Mouse (Mus musculus): ENCODE results near the gene Rpl13a. TPM values are rescaled to one million over a fixed set of nuclear protein-coding genes. Genes with fewer than 3 reads are reported as not detected.

Gene Rpl13a
- polyA plus RNA-seq, 1 experiment, result 1,193 TPM

GRCm38 (mm10) chr7:45169495-45169894 is 40.9 kb upstream of the Rpl13a start:
- H3K4me1 ChIP-seq (ENCODE audit: control insufficient read depth, insufficient read depth, insufficient read length, low read length), result 0 out of 2 replicates have a peak, but pooled peaks cover 3% of the 10 kb centered on the region
- H3K36me3 ChIP-seq (ENCODE audit: control insufficient read depth, insufficient read depth, low read length), result no peaks in the 10 kb centered on the region
- no peak overlapping the region for H3K27ac ChIP-seq (ENCODE audit: insufficient read depth, low read depth, low read length)
- peaks cover 61% of the 10 kb centered on the region for H3K27me3 ChIP-seq (ENCODE audit: control insufficient read depth, insufficient read depth, low read length)
- WGBS, result 93% methylated on average over 3 of the region's 3 CpGs
- TF ChIP-seq CTCF (IDR thresholded peaks at IDR 0.05; ENCODE audit: extremely low read depth, insufficient read length, insufficient replicate concordance, low read depth, low read length) (no peak), POLR2A (IDR thresholded peaks at IDR 0.05; ENCODE audit: low read depth, low read length) (no peak)
- H3K4me3 ChIP-seq (ENCODE audit: low read depth, low read length), result no peak overlapping the region

GRCm38 (mm10) chr7:45168656-45169055 is 40.1 kb upstream of the Rpl13a start:
- Histone ChIP-seq H3K36me3 (ENCODE audit: control insufficient read depth, insufficient read depth, low read length) (no peaks in the 10 kb centered on the region), H3K4me1 (ENCODE audit: control insufficient read depth, insufficient read depth, insufficient read length, low read length) (0 out of 2 replicates have a peak, but pooled peaks cover 3% of the 10 kb centered on the region), H3K27me3 (ENCODE audit: control insufficient read depth, insufficient read depth, low read length) (peaks cover 65% of the 10 kb centered on the region), H3K4me3 (ENCODE audit: low read depth, low read length) (no peak overlapping the region), H3K27ac (ENCODE audit: insufficient read depth, low read depth, low read length) (no peak overlapping the region)
- TF ChIP-seq POLR2A (IDR thresholded peaks at IDR 0.05; ENCODE audit: low read depth, low read length), result no peak
- TF ChIP-seq CTCF (IDR thresholded peaks at IDR 0.05; ENCODE audit: extremely low read depth, insufficient read length, insufficient replicate concordance, low read depth, low read length), result no peak
- 12% methylated on average over 24 of the region's 24 CpGs for WGBS

GRCm38 (mm10) chr7:45167761-45168445 is 39.3 kb upstream of the Rpl13a start:
- no peak for TF ChIP-seq POLR2A (IDR thresholded peaks at IDR 0.05; ENCODE audit: low read depth, low read length)
- TF ChIP-seq CTCF (IDR thresholded peaks at IDR 0.05; ENCODE audit: extremely low read depth, insufficient read length, insufficient replicate concordance, low read depth, low read length), result no peak
- H3K27me3 ChIP-seq (ENCODE audit: control insufficient read depth, insufficient read depth, low read length), result peaks cover 65% of the 10 kb centered on the region
- 9% methylated on average over 19 of the region's 19 CpGs for WGBS

GRCm38 (mm10) chr7:45166950-45167401 is 38.4 kb upstream of the Rpl13a start:
- Histone ChIP-seq H3K27me3 (ENCODE audit: control insufficient read depth, insufficient read depth, low read length) (peaks cover 62% of the 10 kb centered on the region), H3K27ac (ENCODE audit: insufficient read depth, low read depth, low read length) (no peak overlapping the region), H3K36me3 (ENCODE audit: control insufficient read depth, insufficient read depth, low read length) (no peaks in the 10 kb centered on the region), H3K4me1 (ENCODE audit: control insufficient read depth, insufficient read depth, insufficient read length, low read length) (peaks cover 3% of the 10 kb centered on the region; the same call in 1 of the 2 replicates), H3K4me3 (ENCODE audit: low read depth, low read length) (no peak overlapping the region)
- TF ChIP-seq POLR2A (IDR thresholded peaks at IDR 0.05; ENCODE audit: low read depth, low read length) (no peak), CTCF (IDR thresholded peaks at IDR 0.05; ENCODE audit: extremely low read depth, insufficient read length, insufficient replicate concordance, low read depth, low read length) (no peak)
- WGBS, result 32% methylated on average over 10 of the region's 10 CpGs

More at GRCm38 (mm10) chr7:45167761-45168445, 39.3 kb upstream of the Rpl13a start:
- Histone ChIP-seq H3K4me1 (ENCODE audit: control insufficient read depth, insufficient read depth, insufficient read length, low read length) (0 out of 2 replicates have a peak, but pooled peaks cover 3% of the 10 kb centered on the region), H3K27ac (ENCODE audit: insufficient read depth, low read depth, low read length) (no peak overlapping the region), H3K4me3 (ENCODE audit: low read depth, low read length) (no peak overlapping the region), H3K36me3 (ENCODE audit: control insufficient read depth, insufficient read depth, low read length) (no peaks in the 10 kb centered on the region)

GRCm38 (mm10) chr7:45165701-45166100 is 37.1 kb upstream of the Rpl13a start:
- TF ChIP-seq CTCF (IDR thresholded peaks at IDR 0.05; ENCODE audit: extremely low read depth, insufficient read length, insufficient replicate concordance, low read depth, low read length) (no peak), POLR2A (IDR thresholded peaks at IDR 0.05; ENCODE audit: low read depth, low read length) (no peak)
- H3K27ac ChIP-seq (ENCODE audit: insufficient read depth, low read depth, low read length), result no peak overlapping the region
- peaks cover 3% of the 10 kb centered on the region; the same call in 1 of the 2 replicates for H3K4me1 ChIP-seq (ENCODE audit: control insufficient read depth, insufficient read depth, insufficient read length, low read length)
- peaks cover 62% of the 10 kb centered on the region for H3K27me3 ChIP-seq (ENCODE audit: control insufficient read depth, insufficient read depth, low read length)
- no peak overlapping the region for H3K4me3 ChIP-seq (ENCODE audit: low read depth, low read length)
- H3K36me3 ChIP-seq (ENCODE audit: control insufficient read depth, insufficient read depth, low read length), result no peaks in the 10 kb centered on the region
- 62% methylated on average over 11 of the region's 11 CpGs for WGBS

- WGBS, result 66% methylated on average over 5 of the region's 5 CpGs
- H3K27me3 ChIP-seq (ENCODE audit: control insufficient read depth, insufficient read depth, low read length), result peaks cover 56% of the 10 kb centered on the region
- no peak for TF ChIP-seq CTCF (IDR thresholded peaks at IDR 0.05; ENCODE audit: extremely low read depth, insufficient read length, insufficient replicate concordance, low read depth, low read length)
- TF ChIP-seq POLR2A (IDR thresholded peaks at IDR 0.05; ENCODE audit: low read depth, low read length), result no peak
- no peak overlapping the region for H3K27ac ChIP-seq (ENCODE audit: insufficient read depth, low read depth, low read length)
- H3K4me1 ChIP-seq (ENCODE audit: control insufficient read depth, insufficient read depth, insufficient read length, low read length), result peaks cover 3% of the 10 kb centered on the region; the same call in 1 of the 2 replicates
- no peaks in the 10 kb centered on the region for H3K36me3 ChIP-seq (ENCODE audit: control insufficient read depth, insufficient read depth, low read length)
- H3K4me3 ChIP-seq (ENCODE audit: low read depth, low read length), result no peak overlapping the region
These were observed 36.3 kb upstream of the Rpl13a start for GRCm38 (mm10) chr7:45164833-45165232.

- TF ChIP-seq CTCF (IDR thresholded peaks at IDR 0.05; ENCODE audit: extremely low read depth, insufficient read length, insufficient replicate concordance, low read depth, low read length) (no peak), POLR2A (IDR thresholded peaks at IDR 0.05; ENCODE audit: low read depth, low read length) (no peak)
- 0 out of 2 replicates have a peak, but pooled peaks cover 1% of the 10 kb centered on the region for H3K36me3 ChIP-seq (ENCODE audit: control insufficient read depth, insufficient read depth, low read length)
- peaks cover 3% of the 10 kb centered on the region; the same call in 1 of the 2 replicates for H3K4me1 ChIP-seq (ENCODE audit: control insufficient read depth, insufficient read depth, insufficient read length, low read length)
- H3K4me3 ChIP-seq (ENCODE audit: low read depth, low read length), result peak within 1 kb of the TSS; percentile 38
- peaks cover 50% of the 10 kb centered on the region for H3K27me3 ChIP-seq (ENCODE audit: control insufficient read depth, insufficient read depth, low read length)
- 3% methylated on average over 40 of the region's 41 CpGs for WGBS
- no peak within 1 kb of the TSS for H3K27ac ChIP-seq (ENCODE audit: insufficient read depth, low read depth, low read length)
These were observed 35.4 kb upstream of the Rpl13a start, which contains the start of gene Slc17a7 for GRCm38 (mm10) chr7:45163735-45164490. Slc17a7 (plus strand) TSS chr7:45163949.
